Mouse (Mus musculus) testis, adult 2 months (tissue): ENCODE results near the gene Olfr960. TPM values are rescaled to one million over a fixed set of nuclear protein-coding genes. Genes with fewer than 3 reads are reported as not detected.

Experiments
- H3K27ac ChIP-seq: fragments of 200-500 bp; 2 replicates; pipeline ENCODE4 v1.5.1; 2012; ENCODE audit warnings: low read depth, low read length; ENCODE audit not compliant: control insufficient read depth, insufficient read depth
- H3K27me3 ChIP-seq: fragments of 200-500 bp; 2 replicates; pipeline ENCODE4 v1.6.1; 2012; ENCODE audit warnings: mild to moderate bottlenecking, low read length, moderate library complexity; ENCODE audit not compliant: control insufficient read depth, insufficient read depth
- H3K36me3 ChIP-seq: fragments of 200-500 bp; 2 replicates; pipeline ENCODE4 v1.6.1; 2012; ENCODE audit warnings: mild to moderate bottlenecking, low read length; ENCODE audit not compliant: control insufficient read depth, insufficient read depth
- H3K4me1 ChIP-seq: fragments of 200-500 bp; 2 replicates; pipeline ENCODE4 v1.6.1; 2012; ENCODE audit warnings: low read length; ENCODE audit not compliant: control insufficient read depth, insufficient read depth
- H3K4me3 ChIP-seq: fragments of 200-500 bp; 2 replicates; pipeline ENCODE4 v1.5.1; 2012; ENCODE audit warnings: low read depth, mild to moderate bottlenecking, low read length, moderate library complexity, mixed read lengths; ENCODE audit not compliant: control insufficient read depth
- CTCF ChIP-seq: fragments of 200-500 bp; IDR thresholded peaks from 2 replicates; pipeline ENCODE4 v1.5.1; 2012; ENCODE audit warnings: low read depth, mild to moderate bottlenecking, inconsistent platforms, low read length, moderate library complexity; ENCODE audit not compliant: control insufficient read depth, insufficient read depth, insufficient replicate concordance
- POLR2A ChIP-seq: fragments of 200-500 bp; IDR thresholded peaks from 2 replicates; pipeline ENCODE4 v1.6.1; 2012; ENCODE audit warnings: low read depth, mild to moderate bottlenecking, inconsistent platforms, low read length, moderate library complexity; ENCODE audit not compliant: control insufficient read depth
- polyA plus RNA-seq: library from polyadenylated mRNA; depleted of rRNA; stranded (reverse); fragments of >200 nt; gene quantifications from 2 replicates; pipeline ENCODE4 v1.2.3, GENCODE M21; 2012

The Olfr960 gene
- polyA plus RNA-seq, 1 experiment: not detected

DNA sequence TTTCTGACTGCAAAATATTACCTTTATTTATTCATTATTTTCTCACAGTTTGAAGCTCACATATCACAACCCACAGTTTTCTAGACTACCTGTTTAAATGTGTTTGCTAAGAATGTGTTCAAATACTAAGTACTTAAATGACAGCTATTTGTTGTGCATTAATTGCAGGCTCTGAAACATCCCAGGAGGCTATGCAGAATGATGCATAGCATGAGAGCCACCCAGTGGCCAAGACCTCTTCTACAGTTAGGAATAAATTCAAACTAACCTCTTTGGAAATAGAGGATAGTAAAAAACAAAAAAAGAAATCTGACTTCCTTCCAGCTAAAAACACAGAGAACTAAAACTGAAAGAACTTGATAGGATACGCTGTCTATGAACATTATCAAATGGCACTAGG, 9.2 kb upstream of the Olfr960 start:
- Histone ChIP-seq H3K27me3 (no peaks in the 10 kb centered on the region), H3K27ac (no peak overlapping the region), H3K36me3 (no peaks in the 10 kb centered on the region), H3K4me1 (no peaks in the 10 kb centered on the region), H3K4me3 (no peak overlapping the region)
- TF ChIP-seq POLR2A (no peak), CTCF (no peak)

DNA sequence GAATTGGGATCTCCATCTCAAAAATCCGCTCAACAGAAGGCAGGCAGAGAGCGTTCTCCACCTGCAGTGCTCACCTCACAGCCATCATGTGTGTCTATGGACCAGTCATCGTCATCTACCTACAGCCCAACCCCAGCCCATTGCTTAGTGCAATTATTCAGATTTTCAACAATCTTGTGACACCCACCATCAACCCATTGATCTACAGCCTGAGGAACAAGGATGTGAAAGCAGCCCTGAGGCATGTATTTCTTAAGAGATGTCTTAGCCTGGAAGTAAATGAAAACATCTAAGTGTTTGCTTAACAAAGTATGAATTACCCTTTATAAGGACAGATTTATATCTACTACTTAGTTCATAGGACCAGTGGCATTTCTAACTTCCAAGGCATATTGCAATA, 2.6 kb downstream of the Olfr960 start:
- H3K27me3 ChIP-seq: no peaks in the 10 kb centered on the region
- no peak overlapping the region for H3K27ac ChIP-seq
- no peak overlapping the region for H3K4me3 ChIP-seq
- H3K36me3 ChIP-seq: no peaks in the 10 kb centered on the region
- H3K4me1 ChIP-seq: no peaks in the 10 kb centered on the region
- TF ChIP-seq CTCF (no peak), POLR2A (no peak)

DNA sequence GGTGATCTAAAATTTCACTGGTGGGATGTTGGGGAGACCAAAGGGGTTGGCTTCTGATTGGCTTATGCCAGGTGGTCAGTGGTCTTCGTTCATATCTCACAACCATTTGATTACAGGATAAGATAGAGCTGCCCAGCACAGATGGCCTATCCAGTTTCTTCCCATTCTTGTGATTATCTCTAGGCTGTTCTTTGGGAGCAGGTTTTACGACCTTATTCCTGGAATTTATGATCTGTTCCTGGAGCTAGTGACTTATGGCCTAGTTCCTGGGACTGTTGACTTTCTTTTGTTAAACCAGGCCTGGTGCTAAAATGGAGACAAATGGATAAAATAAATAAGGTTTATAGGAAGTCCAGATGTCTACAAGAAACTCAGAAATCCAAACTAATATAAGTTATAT, 3.5 kb downstream of the Olfr960 start:
- H3K36me3 ChIP-seq: no peaks in the 10 kb centered on the region
- TF ChIP-seq CTCF (no peak), POLR2A (no peak)
- H3K4me1 ChIP-seq: no peaks in the 10 kb centered on the region
- H3K27me3 ChIP-seq: no peaks in the 10 kb centered on the region
- H3K27ac ChIP-seq: no peak overlapping the region
- H3K4me3 ChIP-seq: no peak overlapping the region

DNA sequence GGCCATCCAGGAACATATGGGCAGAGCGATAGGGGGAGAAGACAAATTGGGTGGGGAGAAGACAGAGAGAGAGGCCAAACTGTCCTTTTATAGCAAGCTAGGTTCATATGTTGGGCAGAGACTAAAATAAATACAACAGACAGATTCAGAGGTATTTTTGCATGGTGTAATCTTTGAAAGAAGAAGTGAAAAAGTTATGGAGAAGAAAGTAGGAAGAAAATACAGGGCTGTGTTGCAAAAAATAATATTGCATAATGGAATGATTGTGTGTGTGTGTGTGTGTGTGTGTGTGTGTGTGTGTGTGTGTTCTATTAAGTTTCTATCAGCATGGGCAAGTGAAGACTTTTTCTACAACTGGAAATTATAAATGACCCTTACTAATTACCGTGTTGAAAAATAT, 7.9 kb downstream of the Olfr960 start:
- Histone ChIP-seq H3K27me3 (no peaks in the 10 kb centered on the region), H3K4me3 (no peak overlapping the region), H3K27ac (no peak overlapping the region), H3K4me1 (no peaks in the 10 kb centered on the region), H3K36me3 (no peaks in the 10 kb centered on the region)
- no peak for TF ChIP-seq POLR2A

DNA sequence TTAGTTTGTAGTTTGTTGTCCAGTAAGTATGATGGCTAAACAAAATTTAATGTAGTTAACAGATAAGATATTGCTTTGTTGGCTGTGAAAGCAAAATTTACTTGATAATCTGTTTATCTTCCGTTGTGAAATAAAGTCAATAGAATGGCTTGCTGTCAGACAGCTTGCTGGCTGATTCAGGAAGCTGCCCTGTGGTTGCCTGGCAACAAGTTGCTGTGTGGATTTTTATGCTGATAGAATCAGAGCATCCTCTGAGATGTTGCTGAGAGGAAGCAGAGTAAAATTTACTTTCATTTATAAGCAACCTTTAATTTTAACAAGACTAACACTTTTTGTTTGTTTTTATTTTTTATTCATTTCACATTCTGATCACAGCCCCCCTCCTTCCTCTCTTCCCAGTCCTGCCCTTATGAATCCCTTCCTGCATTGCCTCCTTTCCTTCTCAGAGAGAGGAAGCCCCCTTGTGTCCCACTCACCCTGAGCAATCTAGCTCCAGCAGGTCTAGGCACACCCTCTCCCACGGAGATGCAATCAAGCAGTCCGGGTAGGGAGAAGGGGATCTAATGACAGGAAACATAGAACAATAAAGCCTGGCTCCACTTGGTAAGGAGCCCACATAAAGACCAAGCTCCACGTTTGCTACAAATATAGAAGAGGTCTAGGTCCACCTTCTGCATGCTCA, 12.9 kb downstream of the Olfr960 start:
- Histone ChIP-seq H3K27ac (no peak overlapping the region), H3K36me3 (no peaks in the 10 kb centered on the region), H3K27me3 (no peaks in the 10 kb centered on the region), H3K4me3 (no peak overlapping the region), H3K4me1 (no peaks in the 10 kb centered on the region)
- TF ChIP-seq POLR2A (no peak), CTCF (no peak)

DNA sequence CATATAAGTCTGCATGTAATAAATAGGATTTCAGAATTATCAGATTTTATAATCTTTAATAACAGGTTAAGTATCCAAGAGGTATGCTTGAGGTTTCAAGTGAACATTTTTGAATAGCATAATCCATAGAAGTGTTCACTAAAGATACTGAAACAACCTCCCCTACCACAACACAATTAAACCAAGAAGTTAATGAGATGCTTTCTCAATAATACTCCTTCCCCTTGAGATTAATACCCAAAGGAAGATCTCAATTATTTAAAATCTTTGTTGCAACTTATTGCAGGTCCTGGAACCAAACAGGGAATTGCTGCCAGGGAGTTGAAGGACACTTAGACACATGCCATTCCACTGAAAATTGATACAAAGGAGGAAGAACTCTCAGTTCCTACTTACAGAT, 23.6 kb downstream of the Olfr960 start, which contains the start of gene Olfr961:
Gene Olfr961 (plus strand): TSS at position 301 of the 400 bp plus-strand sequence.
- Histone ChIP-seq H3K27ac (no peak within 1 kb of the TSS), H3K4me1 (no peaks in the 10 kb centered on the region), H3K36me3 (no peaks in the 10 kb centered on the region), H3K27me3 (no peaks in the 10 kb centered on the region), H3K4me3 (no peak within 1 kb of the TSS)
- TF ChIP-seq CTCF: no peak
- TF ChIP-seq POLR2A: no peak

DNA sequence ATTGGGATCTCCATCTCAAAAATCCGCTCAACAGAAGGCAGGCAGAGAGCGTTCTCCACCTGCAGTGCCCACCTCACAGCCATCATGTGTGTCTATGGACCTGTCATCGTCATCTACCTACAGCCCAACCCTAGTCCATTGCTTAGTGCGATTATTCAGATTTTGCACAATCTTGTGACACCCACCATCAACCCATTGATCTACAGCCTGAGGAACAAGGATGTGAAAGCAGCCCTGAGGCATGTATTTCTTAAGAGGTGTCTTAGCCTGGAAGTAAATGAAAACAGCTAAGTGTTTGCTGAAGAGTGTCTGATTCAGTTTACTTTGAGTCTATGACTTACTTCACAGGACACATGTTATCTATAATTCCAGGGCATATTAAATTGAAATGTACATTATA, 26.2 kb downstream of the Olfr960 start:
- Histone ChIP-seq H3K4me1 (no peaks in the 10 kb centered on the region), H3K36me3 (no peaks in the 10 kb centered on the region), H3K27me3 (no peaks in the 10 kb centered on the region), H3K4me3 (no peak overlapping the region), H3K27ac (no peak overlapping the region)
- TF ChIP-seq CTCF: no peak
